8 mouse cellular contexts compared by ENCODE assay signal in genomic region chr2:20961825-20962224, GRCm38 (mm10). TPM values are rescaled to one million over a fixed set of nuclear protein-coding genes. Genes with fewer than 3 reads are reported as not detected.
DNase-seq lines count a peak whose midpoint lies in the region; ATAC-seq lines count a peak whose summit lies in the region.

No protein-coding gene starts in this region.

- ATAC-seq in cerebellum, adult (ENCODE audit: insufficient number of reproducible peaks, low FRiP score, low TSS enrichment), result peak; percentile 63
- no peak for ATAC-seq in forebrain, embryonic 12.5 days (ENCODE audit: low FRiP score)
- ATAC-seq in megakaryocyte, adult 5-6 weeks (ENCODE audit: poor library complexity, severe bottlenecking), result peak; percentile 91

- H3K27me3 ChIP-seq in forebrain, embryonic 12.5 days, result no peaks in the 10 kb centered on the region

- H3K4me2 ChIP-seq in forebrain, embryonic 12.5 days, result peak overlapping the region; percentile 34

- H3K4me1 ChIP-seq in forebrain, embryonic 12.5 days, result peaks cover 62% of the 10 kb centered on the region

- no peaks in the 10 kb centered on the region for H3K36me3 ChIP-seq in forebrain, embryonic 12.5 days (replicated peaks)

- H3K4me3 ChIP-seq in forebrain, embryonic 12.5 days (replicated peaks), result no peak overlapping the region

- H3K9ac ChIP-seq in forebrain, embryonic 12.5 days, result peak overlapping the region; percentile 33; the same call in 1 of the 2 replicates

- H3K27ac ChIP-seq in forebrain, embryonic 12.5 days, result 0 out of 2 replicates have a peak overlapping the region, but pooled peaks have one; percentile 36

- H3K9me3 ChIP-seq in forebrain, embryonic 12.5 days, result no peaks in the 10 kb centered on the region

- WGBS in forebrain, embryonic 12.5 days, result 43% methylated on average over 6 of the region's 6 CpGs

- no peak for DNase-seq in cerebellum, postnatal 4 days (ENCODE audit: low spot score in 2 of 2)
- peak; percentile 14 for DNase-seq in CD4-positive helper T cell, adult 2 months (ENCODE audit: low read depth, low spot score)
- no peak for DNase-seq in frontal cortex, postnatal 25 days (ENCODE audit: low spot score in 2 of 2)
- no peak for DNase-seq in adrenal gland, adult 2 months
- DNase-seq in Muller cell, postnatal 12 days (ENCODE audit: inconsistent ontology term), result no peak

RNA-seq across cellular contexts. Expression of gene Arhgap21, which starts 6.9 kb away (rescaled TPM):
- polyA plus RNA-seq in forebrain, embryonic 12.5 days (2016; fragmentation: Nextera tagmentation; extraction: Ambion mirVana), result 55.8 and 59.7 TPM in 2 replicates
- 17.3 and 17.7 TPM in 2 replicates for total RNA-seq in megakaryocyte, adult 5-6 weeks (2015)
- total RNA-seq in megakaryocyte, adult 5-6 weeks (2017), result 11.4 and 26.1 TPM in 2 replicates
- 10 to 100 TPM; 59.7 to 68.8 TPM for total RNA-seq in adrenal gland, adult 2 months (2021)
- 9.5 and 12.9 TPM in 2 replicates for polyA plus RNA-seq in adrenal gland, adult 2 months (2012; rRNA removed)
